Mouse (Mus musculus): ENCODE data around the gene Col4a2.

DNA sequence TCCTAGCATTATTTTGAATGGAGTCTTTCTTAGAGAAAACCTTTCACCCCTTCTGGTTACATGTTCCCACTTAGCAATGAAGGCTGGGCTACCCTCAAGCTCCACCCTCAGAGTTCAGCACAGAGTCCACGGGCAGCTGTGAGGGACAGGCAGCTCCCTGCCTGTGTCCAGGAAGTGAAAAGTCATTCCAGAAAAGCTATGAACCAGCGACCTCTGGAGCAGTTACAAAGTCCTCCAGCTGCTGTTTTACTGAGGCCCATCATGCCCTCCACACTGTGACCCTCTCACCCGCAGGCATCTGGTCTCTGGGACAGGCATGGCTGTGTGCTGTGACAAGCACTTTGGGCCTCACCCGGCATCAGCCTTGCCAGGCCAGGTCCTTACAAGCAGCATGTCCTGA, 160.5 kb downstream of the Col4a2 start:
- TF ChIP-seq CTCF (IDR thresholded peaks at IDR 0.05; ENCODE audit: extremely low read depth, insufficient read depth, insufficient read length, insufficient replicate concordance) (no peak), POLR2A (IDR thresholded peaks at IDR 0.05; ENCODE audit: low read depth, low read length) (no peak)
